Mouse (Mus musculus): ENCODE results near the gene Agap1. TPM values are rescaled to one million over a fixed set of nuclear protein-coding genes. Genes with fewer than 3 reads are reported as not detected.
A peak's percentile ranks its signal among the peaks of the same experiment; 100 is the strongest.

Gene Agap1
- polyA plus RNA-seq, 1 experiment from 2014 or later = 7.7 TPM

- Histone ChIP-seq H3K27ac (ENCODE audit: low read length) (peak overlapping the region; percentile 55; the same call in 1 of the 2 replicates), H3K27me3 (ENCODE audit: insufficient read depth, low read length) (no peaks in the 10 kb centered on the region), H3K36me3 (ENCODE audit: insufficient read depth, low read length) (no peaks in the 10 kb centered on the region), H3K4me3 (ENCODE audit: low read length) (no peak overlapping the region), H3K4me1 (ENCODE audit: insufficient read depth, low read length) (peaks cover 32% of the 10 kb centered on the region), H3K9ac (replicated peaks; ENCODE audit: low read length) (no peak overlapping the region), H3K9me3 (ENCODE audit: low read length) (no peaks in the 10 kb centered on the region), H3K4me2 (replicated peaks; ENCODE audit: low read depth, low read length) (no peak overlapping the region)
- peak; percentile 36; the same call in 1 of the 2 replicates for ATAC-seq (ENCODE audit: low FRiP score, low TSS enrichment)
- 68% methylated on average over 5 of the region's 5 CpGs for WGBS
Observed at GRCm38 (mm10) chr1:89473946-89474345, 19.3 kb downstream of the Agap1 start.

GRCm38 (mm10) chr1:89474853-89475252 lies 20.2 kb downstream of the Agap1 start:
- no peaks in the 10 kb centered on the region for H3K36me3 ChIP-seq (ENCODE audit: insufficient read depth, low read length)
- no peaks in the 10 kb centered on the region for H3K9me3 ChIP-seq (ENCODE audit: low read length)
- ATAC-seq (ENCODE audit: low FRiP score, low TSS enrichment) = no peak
- H3K4me1 ChIP-seq (ENCODE audit: insufficient read depth, low read length) = peaks cover 32% of the 10 kb centered on the region
- no peak overlapping the region; the same call in 1 of the 2 replicates for H3K4me2 ChIP-seq (replicated peaks; ENCODE audit: low read depth, low read length)
- WGBS = 67% methylated on average over 9 of the region's 9 CpGs
- no peaks in the 10 kb centered on the region for H3K27me3 ChIP-seq (ENCODE audit: insufficient read depth, low read length)
- peak overlapping the region; percentile 36; the same call in 1 of the 2 replicates for H3K27ac ChIP-seq (ENCODE audit: low read length)
- no peak overlapping the region for H3K4me3 ChIP-seq (ENCODE audit: low read length)
- H3K9ac ChIP-seq (replicated peaks; ENCODE audit: low read length) = no peak overlapping the region

- no peaks in the 10 kb centered on the region for H3K9me3 ChIP-seq (ENCODE audit: low read length)
- no peak overlapping the region for H3K4me2 ChIP-seq (replicated peaks; ENCODE audit: low read depth, low read length)
- WGBS = 66% methylated on average over 5 of the region's 5 CpGs
- peaks cover 32% of the 10 kb centered on the region for H3K4me1 ChIP-seq (ENCODE audit: insufficient read depth, low read length)
- H3K27ac ChIP-seq (ENCODE audit: low read length) = 0 out of 2 replicates have a peak overlapping the region, but pooled peaks have one; percentile 25
- no peaks in the 10 kb centered on the region for H3K36me3 ChIP-seq (ENCODE audit: insufficient read depth, low read length)
- H3K27me3 ChIP-seq (ENCODE audit: insufficient read depth, low read length) = no peaks in the 10 kb centered on the region
- H3K9ac ChIP-seq (replicated peaks; ENCODE audit: low read length) = no peak overlapping the region
- no peak overlapping the region for H3K4me3 ChIP-seq (ENCODE audit: low read length)
- ATAC-seq (ENCODE audit: low FRiP score, low TSS enrichment) = peak; percentile 39; the same call in 1 of the 2 replicates
Observed at GRCm38 (mm10) chr1:89477033-89477432, 22.4 kb downstream of the Agap1 start.

GRCm38 (mm10) chr1:89478571-89479460 lies 24.2 kb downstream of the Agap1 start:
- H3K27ac ChIP-seq (ENCODE audit: low read length) = no peak overlapping the region
- H3K4me1 ChIP-seq (ENCODE audit: insufficient read depth, low read length) = peaks cover 34% of the 10 kb centered on the region
- WGBS = 75% methylated on average over 4 of the region's 4 CpGs
- no peaks in the 10 kb centered on the region for H3K9me3 ChIP-seq (ENCODE audit: low read length)
- no peak overlapping the region for H3K4me2 ChIP-seq (replicated peaks; ENCODE audit: low read depth, low read length)
- H3K36me3 ChIP-seq (ENCODE audit: insufficient read depth, low read length) = no peaks in the 10 kb centered on the region
- H3K27me3 ChIP-seq (ENCODE audit: insufficient read depth, low read length) = no peaks in the 10 kb centered on the region
- no peak for ATAC-seq (ENCODE audit: low FRiP score, low TSS enrichment)
- no peak overlapping the region for H3K4me3 ChIP-seq (ENCODE audit: low read length)
- no peak overlapping the region for H3K9ac ChIP-seq (replicated peaks; ENCODE audit: low read length)

- peak; percentile 39; the same call in 1 of the 2 replicates for ATAC-seq (ENCODE audit: low FRiP score, low TSS enrichment)
Observed at GRCm38 (mm10) chr1:89481154-89481553, 26.5 kb downstream of the Agap1 start.

GRCm38 (mm10) chr1:89482812-89483211 lies 28.2 kb downstream of the Agap1 start:
- 54% methylated on average over 5 of the region's 5 CpGs for WGBS
- no peak for ATAC-seq (ENCODE audit: low FRiP score, low TSS enrichment)

More at GRCm38 (mm10) chr1:89481154-89481553, 26.5 kb downstream of the Agap1 start:
- Histone ChIP-seq H3K4me1 (ENCODE audit: insufficient read depth, low read length) (peaks cover 26% of the 10 kb centered on the region), H3K4me3 (ENCODE audit: low read length) (no peak overlapping the region), H3K27ac (ENCODE audit: low read length) (no peak overlapping the region), H3K9me3 (ENCODE audit: low read length) (no peaks in the 10 kb centered on the region), H3K36me3 (ENCODE audit: insufficient read depth, low read length) (no peaks in the 10 kb centered on the region), H3K9ac (replicated peaks; ENCODE audit: low read length) (no peak overlapping the region), H3K27me3 (ENCODE audit: insufficient read depth, low read length) (no peaks in the 10 kb centered on the region), H3K4me2 (replicated peaks; ENCODE audit: low read depth, low read length) (no peak overlapping the region)
- WGBS = 65% methylated on average over 9 of the region's 9 CpGs

GRCm38 (mm10) chr1:89486891-89487290 lies 32.3 kb downstream of the Agap1 start:
- H3K4me3 ChIP-seq (ENCODE audit: low read length) = no peak overlapping the region
- H3K27me3 ChIP-seq (ENCODE audit: insufficient read depth, low read length) = no peaks in the 10 kb centered on the region
- ATAC-seq (ENCODE audit: low FRiP score, low TSS enrichment) = no peak
- no peak overlapping the region for H3K9ac ChIP-seq (replicated peaks; ENCODE audit: low read length)
- no peak overlapping the region for H3K27ac ChIP-seq (ENCODE audit: low read length)
- H3K4me1 ChIP-seq (ENCODE audit: insufficient read depth, low read length) = peaks cover 21% of the 10 kb centered on the region; the same call in 1 of the 2 replicates
- H3K36me3 ChIP-seq (ENCODE audit: insufficient read depth, low read length) = no peaks in the 10 kb centered on the region
- 87% methylated on average over 6 of the region's 6 CpGs for WGBS
- H3K4me2 ChIP-seq (replicated peaks; ENCODE audit: low read depth, low read length) = no peak overlapping the region
- no peaks in the 10 kb centered on the region for H3K9me3 ChIP-seq (ENCODE audit: low read length)

More at GRCm38 (mm10) chr1:89482812-89483211, 28.2 kb downstream of the Agap1 start:
- H3K9me3 ChIP-seq (ENCODE audit: low read length) = no peaks in the 10 kb centered on the region
- H3K4me3 ChIP-seq (ENCODE audit: low read length) = no peak overlapping the region
- no peaks in the 10 kb centered on the region for H3K27me3 ChIP-seq (ENCODE audit: insufficient read depth, low read length)
- H3K36me3 ChIP-seq (ENCODE audit: insufficient read depth, low read length) = no peaks in the 10 kb centered on the region
- no peak overlapping the region for H3K27ac ChIP-seq (ENCODE audit: low read length)
- no peak overlapping the region for H3K9ac ChIP-seq (replicated peaks; ENCODE audit: low read length)
- peaks cover 20% of the 10 kb centered on the region for H3K4me1 ChIP-seq (ENCODE audit: insufficient read depth, low read length)
- H3K4me2 ChIP-seq (replicated peaks; ENCODE audit: low read depth, low read length) = no peak overlapping the region

GRCm38 (mm10) chr1:89489111-89489971 lies 34.7 kb downstream of the Agap1 start:
- Histone ChIP-seq H3K4me3 (ENCODE audit: low read length) (no peak overlapping the region), H3K36me3 (ENCODE audit: insufficient read depth, low read length) (no peaks in the 10 kb centered on the region), H3K4me2 (replicated peaks; ENCODE audit: low read depth, low read length) (no peak overlapping the region), H3K27me3 (ENCODE audit: insufficient read depth, low read length) (no peaks in the 10 kb centered on the region), H3K9me3 (ENCODE audit: low read length) (no peaks in the 10 kb centered on the region), H3K4me1 (ENCODE audit: insufficient read depth, low read length) (peaks cover 17% of the 10 kb centered on the region), H3K9ac (replicated peaks; ENCODE audit: low read length) (no peak overlapping the region; the same call in 1 of the 2 replicates), H3K27ac (ENCODE audit: low read length) (no peak overlapping the region)
- 58% methylated on average over 17 of the region's 17 CpGs for WGBS
- ATAC-seq (ENCODE audit: low FRiP score, low TSS enrichment) = peak; percentile 39; the same call in 1 of the 2 replicates

- Histone ChIP-seq H3K27ac (ENCODE audit: low read length) (no peak overlapping the region), H3K36me3 (ENCODE audit: insufficient read depth, low read length) (no peaks in the 10 kb centered on the region), H3K4me1 (ENCODE audit: insufficient read depth, low read length) (peaks cover 24% of the 10 kb centered on the region), H3K27me3 (ENCODE audit: insufficient read depth, low read length) (no peaks in the 10 kb centered on the region), H3K9me3 (ENCODE audit: low read length) (no peaks in the 10 kb centered on the region), H3K9ac (replicated peaks; ENCODE audit: low read length) (no peak overlapping the region), H3K4me2 (replicated peaks; ENCODE audit: low read depth, low read length) (no peak overlapping the region), H3K4me3 (ENCODE audit: low read length) (no peak overlapping the region)
- WGBS = 92% methylated on average over 5 of the region's 5 CpGs
- no peak for ATAC-seq (ENCODE audit: low FRiP score, low TSS enrichment)
Observed at GRCm38 (mm10) chr1:89493177-89493576, 38.6 kb downstream of the Agap1 start.
